Mouse (Mus musculus) cortical plate, adult 2 months (tissue): ENCODE data around the gene Heyl. TPM values are rescaled to one million over a fixed set of nuclear protein-coding genes. Genes with fewer than 3 reads are reported as not detected.
"Not testable (repeated sequence)": the region's sequence is repeated elsewhere in the genome, so short reads cannot be mapped to it uniquely, and the experiment has no call there.

Experiments used
- H3K27ac ChIP-seq: fragments of 200-500 bp; 2 replicates; pipeline ENCODE4 v1.5.1; 2012; ENCODE audit warnings: low read length, control low read depth, inconsistent platforms; ENCODE audit not compliant: insufficient read depth
- H3K4me1 ChIP-seq: fragments of 200-500 bp; 2 replicates; pipeline ENCODE4 v1.6.1; 2011; ENCODE audit warnings: low read length; ENCODE audit not compliant: control insufficient read depth, insufficient read depth
- H3K4me3 ChIP-seq: fragments of 200-500 bp; 2 replicates; pipeline ENCODE4 v1.5.1; 2011; ENCODE audit warnings: mild to moderate bottlenecking, low read length, control low read depth; ENCODE audit not compliant: insufficient read depth
- CTCF ChIP-seq: fragments of 200-500 bp; IDR thresholded peaks from 2 replicates; pipeline ENCODE4 v1.5.1; 2011; ENCODE audit warnings: mild to moderate bottlenecking, control low read depth, low read length; ENCODE audit not compliant: insufficient read depth; ENCODE audit errors: extremely low read depth
- POLR2A ChIP-seq: fragments of 200-500 bp; IDR thresholded peaks from 2 replicates; pipeline ENCODE4 v1.6.1; 2011; ENCODE audit warnings: mild to moderate bottlenecking, low read length, control low read depth; ENCODE audit not compliant: insufficient read depth; ENCODE audit errors: extremely low read depth
- polyA plus RNA-seq: library from polyadenylated mRNA; depleted of rRNA; stranded (reverse); fragments of >200 nt; gene quantifications from 2 replicates; pipeline ENCODE4 v1.2.3, GENCODE M21; 2012

The Heyl gene
- polyA plus RNA-seq, 1 experiment: 2.0 TPM

DNA sequence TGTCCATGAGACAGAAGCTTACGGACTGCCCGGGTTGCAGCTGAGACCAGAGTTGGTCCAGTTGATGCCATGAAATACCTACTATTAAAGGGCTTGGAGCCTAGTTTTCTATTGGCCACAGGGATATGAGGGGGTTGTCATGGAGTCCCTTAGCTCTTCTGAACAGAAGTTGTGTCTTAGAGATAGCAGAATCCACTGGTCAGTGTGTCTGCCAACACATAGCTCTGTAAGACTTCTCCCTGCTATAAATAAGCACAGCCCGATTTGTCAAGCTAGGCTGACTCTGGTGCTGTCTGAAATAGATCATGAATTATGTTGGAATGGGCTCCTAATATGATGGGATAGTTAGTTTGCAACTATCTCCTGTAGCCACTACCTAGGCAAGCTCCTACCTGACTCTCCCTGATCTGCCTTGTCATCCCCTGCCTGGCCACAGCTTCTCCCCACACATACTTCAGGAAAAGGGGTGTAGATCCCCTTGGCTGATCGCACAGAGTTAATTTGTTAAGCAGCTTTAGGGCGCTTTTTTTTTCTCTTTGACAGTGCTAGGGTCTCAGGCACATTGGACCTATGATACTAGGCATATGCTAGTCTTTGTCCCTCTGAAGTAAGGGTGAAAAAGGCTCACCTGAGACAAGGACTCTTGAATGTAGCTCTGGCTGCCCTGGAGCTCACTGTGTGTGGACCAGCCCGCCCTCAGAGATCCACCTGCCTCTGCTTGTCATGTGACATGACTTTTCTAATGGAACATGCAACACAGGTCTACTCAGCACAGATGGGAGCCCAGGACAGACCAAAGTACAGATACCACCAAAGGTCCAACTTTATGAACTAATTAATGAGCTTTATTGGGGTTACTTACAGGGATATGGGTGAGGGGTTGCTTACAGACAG is 51.6 kb downstream of the Heyl start:
- Histone ChIP-seq H3K27ac (no peak overlapping the region), H3K4me1 (peaks cover 5% of the 10 kb centered on the region), H3K4me3 (no peak overlapping the region)
- no peak for TF ChIP-seq CTCF
- TF ChIP-seq POLR2A: no peak

DNA sequence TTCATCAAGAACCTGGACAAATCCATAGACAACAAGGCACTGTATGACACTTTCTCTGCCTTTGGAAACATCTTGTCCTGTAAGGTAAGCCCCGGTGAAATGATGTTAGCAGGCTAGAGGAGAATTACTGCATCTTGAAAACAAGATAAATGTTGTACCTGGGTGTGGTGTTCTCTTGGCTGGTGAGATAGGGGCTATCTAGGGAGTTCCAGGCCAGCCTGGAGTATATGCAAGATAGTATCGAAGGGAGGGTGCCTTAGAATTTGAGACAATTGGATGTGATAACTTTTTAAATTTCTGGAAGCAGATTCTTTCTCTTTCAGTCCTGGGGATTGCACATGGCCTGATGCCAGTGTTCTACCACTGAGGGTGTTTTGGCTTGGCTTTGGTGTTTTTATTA is 53.4 kb downstream of the Heyl start:
- no peak for TF ChIP-seq POLR2A
- no peak for TF ChIP-seq CTCF
- H3K27ac ChIP-seq: no peak overlapping the region
- peaks cover 5% of the 10 kb centered on the region for H3K4me1 ChIP-seq
- H3K4me3 ChIP-seq: no peak overlapping the region

DNA sequence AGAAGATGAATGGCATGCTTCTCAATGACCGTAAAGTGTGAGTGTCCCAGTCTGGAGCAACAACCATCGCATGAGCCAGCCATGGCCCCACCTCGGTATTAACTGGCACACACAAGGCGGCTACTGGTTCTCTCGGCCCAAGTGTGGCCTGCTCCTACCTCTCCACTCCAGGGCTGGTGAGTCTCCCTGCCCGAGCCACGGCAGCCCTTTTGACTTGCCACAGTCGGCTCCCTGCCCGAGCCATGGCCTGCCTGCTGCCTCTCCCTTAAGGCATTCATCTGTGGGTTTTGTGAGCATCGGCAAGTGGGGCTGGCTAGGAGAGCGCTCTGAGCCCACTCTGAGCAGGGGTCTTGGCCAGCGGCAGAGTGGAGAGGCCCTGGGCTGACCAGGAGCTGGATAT is 55.7 kb downstream of the Heyl start:
- TF ChIP-seq CTCF: no peak
- no peak for TF ChIP-seq POLR2A
- Histone ChIP-seq H3K4me1 (peaks cover 5% of the 10 kb centered on the region), H3K4me3 (no peak overlapping the region), H3K27ac (no peak overlapping the region)

DNA sequence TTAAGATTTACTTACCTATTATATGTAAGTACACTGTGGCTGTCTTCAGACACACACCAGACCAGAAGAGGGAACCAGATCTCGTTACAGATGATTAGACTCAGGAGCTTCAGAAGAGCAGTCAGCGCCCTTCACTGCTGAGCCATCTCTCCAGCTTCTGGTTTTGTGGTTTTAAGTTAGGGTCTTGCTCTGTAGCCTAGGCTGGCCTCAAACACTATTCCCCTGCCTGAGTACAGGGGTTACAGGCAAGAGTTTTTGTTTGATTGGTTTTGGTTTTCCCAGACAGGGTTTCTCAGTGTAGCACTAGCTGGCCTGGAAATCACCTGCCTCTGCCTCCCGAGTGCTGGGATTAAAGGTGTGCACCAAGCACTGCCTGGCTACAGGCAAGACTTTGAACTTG is 59.0 kb downstream of the Heyl start:
- Histone ChIP-seq H3K4me1 (no peaks in the 10 kb centered on the region), H3K27ac (no peak overlapping the region), H3K4me3 (no peak overlapping the region)
- TF ChIP-seq POLR2A (no peak), CTCF (no peak)

DNA sequence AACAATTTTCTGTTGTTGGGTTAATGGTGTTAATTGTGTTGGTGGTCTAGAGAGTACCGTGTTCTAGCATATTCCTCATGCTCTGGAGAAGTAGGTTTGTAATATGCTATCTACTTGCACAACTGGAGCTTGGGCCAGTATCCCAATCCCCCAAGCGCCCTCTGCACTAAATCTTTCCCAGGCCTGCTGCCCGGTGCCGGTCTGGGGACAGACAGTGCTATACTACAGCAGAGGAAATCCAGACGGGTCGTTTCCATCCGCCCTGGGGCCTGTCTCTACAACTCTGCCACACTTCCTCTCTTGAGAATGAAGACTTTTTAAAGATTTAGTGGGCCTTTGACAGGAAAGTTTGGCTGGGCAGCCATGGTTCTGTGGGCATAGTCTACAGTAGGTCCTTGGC is 59.6 kb downstream of the Heyl start:
- TF ChIP-seq CTCF: no peak
- Histone ChIP-seq H3K27ac (no peak overlapping the region), H3K4me3 (no peak overlapping the region), H3K4me1 (no peaks in the 10 kb centered on the region)

DNA sequence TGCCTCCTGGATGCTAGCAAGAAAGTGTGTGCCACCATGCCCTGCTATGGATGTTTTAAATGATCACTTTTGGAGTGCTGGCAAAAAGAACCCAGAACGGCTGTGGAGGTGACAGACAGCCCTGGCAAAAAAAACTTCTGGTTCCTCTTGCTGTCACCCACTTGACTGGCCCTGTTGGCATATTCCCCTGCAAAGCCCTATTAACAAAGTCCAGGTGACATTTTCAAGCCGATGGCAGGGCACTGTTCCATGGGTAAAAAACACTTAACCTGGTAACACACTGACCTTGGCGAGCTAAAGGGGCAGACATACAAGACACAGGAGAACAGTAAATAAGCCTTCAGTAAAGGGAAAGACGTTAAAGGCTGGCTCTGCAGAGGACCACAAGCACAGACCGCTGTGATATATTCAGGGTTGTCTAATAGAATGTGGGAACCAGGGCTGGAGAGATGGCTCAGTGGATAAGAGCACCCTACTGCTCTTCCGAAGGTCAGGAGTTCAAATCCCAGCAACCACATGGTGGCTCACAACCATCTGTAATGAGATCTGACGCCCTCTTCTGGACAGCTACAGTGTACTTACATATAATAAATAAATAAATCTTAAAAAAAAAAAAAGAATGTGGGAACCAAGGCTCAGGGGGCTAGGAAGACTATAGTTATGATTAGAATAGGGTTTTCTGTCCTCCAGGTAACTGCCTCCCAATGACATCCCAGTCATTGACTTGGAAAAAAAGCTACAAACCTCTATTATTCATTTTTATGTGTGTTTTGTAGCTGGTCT is 60.5 kb downstream of the Heyl start:
- H3K4me1 ChIP-seq: no peaks in the 10 kb centered on the region
- no peak overlapping the region for H3K4me3 ChIP-seq
- TF ChIP-seq CTCF: no peak
- no peak for TF ChIP-seq POLR2A
- no peak overlapping the region for H3K27ac ChIP-seq

DNA sequence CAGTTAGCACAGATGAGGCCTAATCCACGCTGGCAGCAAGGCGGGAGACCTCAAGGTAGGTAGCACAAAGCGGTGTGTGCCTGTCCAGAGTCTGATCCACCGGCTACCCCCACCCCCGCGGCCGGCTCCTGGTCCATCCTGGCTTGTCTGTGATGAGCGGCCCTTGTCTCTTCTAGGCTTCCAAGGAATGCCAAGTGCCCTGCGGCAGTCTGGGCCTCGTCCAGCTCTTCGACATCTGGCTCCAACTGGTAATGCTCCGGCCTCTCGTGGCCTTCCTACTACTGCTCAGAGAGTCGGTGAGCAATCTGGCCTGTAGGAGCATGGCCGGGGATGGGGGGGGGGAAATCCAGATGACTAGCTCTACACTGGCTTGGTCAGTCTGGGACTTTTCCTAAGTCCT is 61.7 kb downstream of the Heyl start:
- not testable (repeated sequence) for H3K27ac ChIP-seq, H3K4me1 ChIP-seq, H3K4me3 ChIP-seq

DNA sequence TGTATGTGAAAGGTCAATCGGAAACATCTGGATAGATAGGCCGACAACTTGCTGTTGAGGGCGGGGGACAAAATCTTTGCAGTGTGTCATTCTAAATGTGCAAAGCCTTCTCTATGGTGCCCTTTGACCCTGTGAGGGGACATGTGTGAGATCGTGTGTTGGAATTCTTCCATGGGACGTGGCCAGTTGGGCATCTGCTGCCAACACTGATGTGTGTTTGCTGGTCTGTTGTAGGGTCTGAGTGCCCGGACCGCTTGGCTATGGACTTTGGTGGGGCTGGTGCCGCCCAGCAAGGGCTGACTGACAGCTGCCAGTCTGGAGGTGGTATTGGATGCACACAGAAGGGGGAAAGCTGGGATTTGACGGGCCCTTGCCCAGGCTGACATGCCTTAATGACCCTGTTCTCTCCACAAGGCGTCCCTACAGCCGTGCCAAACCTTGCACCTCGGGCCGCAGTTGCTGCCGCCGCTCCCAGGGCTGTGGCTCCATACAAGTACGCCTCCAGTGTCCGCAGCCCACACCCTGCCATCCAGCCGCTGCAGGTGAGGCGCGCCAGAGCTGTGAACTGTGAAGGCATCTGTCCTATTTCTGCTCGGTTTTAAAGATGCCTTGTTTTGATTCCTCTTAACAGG is 62.3 kb downstream of the Heyl start:
- H3K4me1 ChIP-seq: no peaks in the 10 kb centered on the region
- no peak overlapping the region for H3K27ac ChIP-seq
- no peak overlapping the region for H3K4me3 ChIP-seq
- no peak for TF ChIP-seq CTCF
- no peak for TF ChIP-seq POLR2A

DNA sequence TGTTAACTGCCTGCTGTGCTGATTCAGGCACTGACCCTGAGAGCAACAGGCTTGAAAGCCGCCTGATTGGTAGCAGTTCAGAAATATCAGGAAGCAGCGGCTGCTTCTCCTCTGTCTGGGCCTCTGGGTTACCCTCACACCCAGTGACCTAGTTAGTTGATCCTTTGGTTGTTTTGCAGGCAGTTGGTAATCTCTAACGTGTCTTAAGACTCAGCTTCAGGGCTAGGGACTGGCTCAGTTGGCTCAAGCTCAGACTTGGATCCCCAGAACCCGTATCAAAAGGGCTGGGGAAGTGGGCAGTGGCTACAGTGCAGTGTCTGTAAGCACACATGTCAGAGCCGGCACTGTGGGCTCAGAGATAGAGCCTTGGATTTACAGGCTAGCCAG is 62.8 kb downstream of the Heyl start:
- TF ChIP-seq CTCF (no peak), POLR2A (no peak)
- H3K27ac ChIP-seq: no peak overlapping the region
- H3K4me3 ChIP-seq: no peak overlapping the region
- no peaks in the 10 kb centered on the region for H3K4me1 ChIP-seq

DNA sequence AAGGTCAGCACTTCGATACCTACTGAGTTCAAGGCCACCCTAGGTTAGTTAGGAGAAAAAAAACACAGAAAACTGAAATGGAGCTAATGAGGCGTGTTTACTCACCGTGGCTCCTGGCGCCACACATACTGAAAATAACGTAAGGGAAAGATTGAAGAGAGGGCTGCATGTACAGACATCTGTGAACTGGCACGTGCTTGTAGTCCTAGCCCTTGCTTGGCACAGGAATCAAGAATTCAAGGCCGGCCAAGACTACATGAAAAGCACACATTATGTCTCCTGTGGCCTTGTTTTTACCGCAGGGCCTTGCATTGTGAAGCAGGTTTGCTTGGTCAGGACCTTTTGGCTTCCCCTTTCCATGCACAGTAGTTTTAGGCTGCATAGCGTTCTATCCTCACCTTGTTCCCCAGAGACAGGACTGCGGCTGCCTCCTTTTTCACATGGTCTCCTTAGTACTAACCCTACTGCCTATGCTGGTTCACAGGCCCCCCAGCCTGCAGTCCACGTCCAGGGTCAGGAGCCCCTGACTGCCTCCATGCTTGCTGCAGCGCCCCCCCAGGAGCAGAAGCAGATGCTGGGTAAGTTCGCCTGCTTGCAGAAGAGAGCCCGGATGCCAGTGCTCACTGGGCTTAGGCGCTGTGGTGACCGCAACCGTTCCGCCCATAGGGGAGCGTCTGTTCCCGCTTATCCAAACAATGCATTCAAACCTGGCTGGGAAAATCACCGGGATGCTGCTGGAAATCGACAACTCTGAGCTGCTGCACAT is 64.0 kb downstream of the Heyl start:
- Histone ChIP-seq H3K4me3 (no peak overlapping the region), H3K27ac (no peak overlapping the region), H3K4me1 (no peaks in the 10 kb centered on the region)
- no peak for TF ChIP-seq POLR2A
- no peak for TF ChIP-seq CTCF
